Comparison of ENCODE assay signal across 32 mouse cellular contexts in genomic region chr9:99440941-99441340, GRCm38 (mm10). TPM values are rescaled to one million over a fixed set of nuclear protein-coding genes. Genes with fewer than 3 reads are reported as not detected.
A peak's percentile ranks its signal among the peaks of the same experiment; 100 is the strongest.
DNase-seq lines count a peak whose midpoint lies in the region; ATAC-seq lines count a peak whose summit lies in the region.
"Had no signal": no experiment of that assay in that cellular context is flagged by ENCODE, and none has a peak within 500 bp of the region (broad histone marks: within the 10 kb centered on the region; RNA-seq: fewer than 3 reads in every experiment).

No protein-coding gene starts in this region.

- no peaks in the 10 kb centered on the region for H3K9me3 ChIP-seq in midbrain, embryonic 15.5 days
- H3K9me3 ChIP-seq: forebrain, embryonic 13.5 days; hindbrain, embryonic 15.5 days; liver, embryonic 13.5 days; midbrain, embryonic 12.5 days had no signal

- DNase-seq in frontal cortex, adult 2 months (ENCODE audit: extremely low spot score in 1 of 2, low spot score in 1 of 2) = peak; percentile 79 to 84
- no peak for DNase-seq in frontal cortex, postnatal 14 days (ENCODE audit: low spot score in 2 of 2)
- peak; percentile 78 to 87 for DNase-seq in left cerebral cortex, postnatal 14 days (ENCODE audit: low spot score in 2 of 2)
- DNase-seq in left cerebral cortex, adult 11 months (ENCODE audit: low spot score) = no peak
- DNase-seq in right cerebral cortex, adult 2 months (ENCODE audit: low spot score in 2 of 2) = peak; percentile 74 to 80
- DNase-seq in telencephalon, adult 2 months (ENCODE audit: low read depth, low spot score) = peak; percentile 66
- DNase-seq: adrenal gland, adult 8-10 months; B cell, adult 2 months; cerebellum, adult 9-11 months; gastrocnemius, postnatal 10 days; kidney, adult 2 months; liver, embryonic 13.5 days; lung, adult 2 months; lung, postnatal 14 days; spleen, adult 18-20 months had no signal

- intact Hi-C loops in left cerebral cortex, postnatal 14 days (cut with DNase I) = no loop called here

- no peak overlapping the region for H3K4me2 ChIP-seq in midbrain, embryonic 15.5 days
- H3K4me2 ChIP-seq: forebrain, embryonic 13.5 days; heart, embryonic 11.5 days; hindbrain, embryonic 15.5 days; liver, embryonic 13.5 days; midbrain, embryonic 12.5 days had no signal

- H3K4me1 ChIP-seq in midbrain, embryonic 15.5 days = peaks cover 12% of the 10 kb centered on the region

- H3K27ac ChIP-seq in midbrain, embryonic 15.5 days = no peak overlapping the region
- H3K27ac ChIP-seq: forebrain, embryonic 13.5 days; hindbrain, embryonic 15.5 days; kidney, postnatal 0 days; liver, embryonic 13.5 days; midbrain, embryonic 12.5 days had no signal

- no peak overlapping the region for H3K9ac ChIP-seq in midbrain, embryonic 15.5 days
- H3K9ac ChIP-seq: forebrain, embryonic 13.5 days; hindbrain, embryonic 15.5 days; liver, embryonic 13.5 days; midbrain, embryonic 12.5 days had no signal

- no peak for ATAC-seq in CD4-positive, CD25-positive, alpha-beta regulatory T cell, adult 4 months
- no peak for ATAC-seq in midbrain, embryonic 15.5 days (replicated peaks)

- no peak overlapping the region for H3K4me3 ChIP-seq in midbrain, embryonic 15.5 days
- H3K4me3 ChIP-seq: erythroblast, embryonic 14.5 days; forebrain, embryonic 13.5 days; hindbrain, embryonic 15.5 days; liver, embryonic 13.5 days; midbrain, embryonic 12.5 days had no signal

- WGBS in midbrain, embryonic 15.5 days = 73% methylated on average over 5 of the region's 5 CpGs

- peaks cover 8% of the 10 kb centered on the region; the same call in 1 of the 2 replicates for H3K27me3 ChIP-seq in midbrain, embryonic 15.5 days (replicated peaks)
- H3K27me3 ChIP-seq: hindbrain, embryonic 15.5 days had no signal

- no peaks in the 10 kb centered on the region for H3K36me3 ChIP-seq in midbrain, embryonic 15.5 days (replicated peaks)
- H3K36me3 ChIP-seq: hindbrain, embryonic 15.5 days; liver, embryonic 13.5 days; midbrain, embryonic 12.5 days had no signal

RNA-seq across cellular contexts. Expression of gene Mras, which starts 3.8 kb away (rescaled TPM):
- 132 and 173 TPM in 2 replicates for polyA plus RNA-seq in frontal cortex, adult 2 months (2012; rRNA removed)
- total RNA-seq in left cerebral cortex, postnatal 14 days (2021) = 100 to 1,000 TPM; 146 to 154 TPM
- polyA plus RNA-seq in CD4-positive, CD25-positive, alpha-beta regulatory T cell, adult 4 months (2017; shearing (Covaris generic)) = not detected
- polyA plus RNA-seq in midbrain, embryonic 15.5 days (2015; fragmentation: Nextera tagmentation; extraction: Ambion mirVana) = 64.2 and 64.3 TPM in 2 replicates
- total RNA-seq: MEL had no signal
- polyA plus RNA-seq: erythroblast, embryonic 14.5 days had no signal

RNA-seq across cellular contexts. Expression of gene Nme9, which starts 10.3 kb away (rescaled TPM):
- 0.19 TPM in 1 of 2 replicates, not detected in the other for polyA plus RNA-seq in frontal cortex, adult 2 months (2012; rRNA removed)
- not detected for total RNA-seq in left cerebral cortex, postnatal 14 days (2021)
- not detected for polyA plus RNA-seq in CD4-positive, CD25-positive, alpha-beta regulatory T cell, adult 4 months (2017; shearing (Covaris generic))
- polyA plus RNA-seq in midbrain, embryonic 15.5 days (2015; fragmentation: Nextera tagmentation; extraction: Ambion mirVana) = 0.30 and 1.1 TPM in 2 replicates
- total RNA-seq: adrenal gland, adult 8-10 months; common myeloid progenitor, adult 5-6 weeks; gastrocnemius, postnatal 10 days; granulocyte monocyte progenitor cell, adult 5-6 weeks; hematopoietic stem cell, adult 5-6 weeks; megakaryocyte progenitor cell, adult 5-6 weeks had no signal
- polyA plus RNA-seq: embryonic facial prominence, embryonic 11.5 days; erythroblast, embryonic 14.5 days; intestine, embryonic 14.5 days; limb, embryonic 14.5 days; liver, embryonic 13.5 days; midbrain, embryonic 12.5 days; neural tube, embryonic 11.5 days had no signal

Comparison
In these comparisons a context has a peak if more than half of its experiments do, and no peak if none do; other contexts are left out.
1. DNase-seq: peak in frontal cortex, adult 2 months (2 of 2), left cerebral cortex, postnatal 14 days (2 of 2), right cerebral cortex, adult 2 months (2 of 2) and telencephalon, adult 2 months (single experiment); none in frontal cortex, postnatal 14 days (0 of 2) and left cerebral cortex, adult 11 months (single experiment).
2. RNA of gene Mras, which starts 3.8 kb away (polyA plus RNA-seq): 132 to 173 TPM in frontal cortex, adult 2 months and 64.2 to 64.3 TPM in midbrain, embryonic 15.5 days; not detected in CD4-positive, CD25-positive, alpha-beta regulatory T cell, adult 4 months; every median in the first group is over 10 times any median in the second.